Mouse (Mus musculus): ENCODE results near the gene Ahsa1.
"Not testable (repeated sequence)": the region's sequence is repeated elsewhere in the genome, so short reads cannot be mapped to it uniquely, and the experiment has no call there.

Ahsa1 gene

DNA sequence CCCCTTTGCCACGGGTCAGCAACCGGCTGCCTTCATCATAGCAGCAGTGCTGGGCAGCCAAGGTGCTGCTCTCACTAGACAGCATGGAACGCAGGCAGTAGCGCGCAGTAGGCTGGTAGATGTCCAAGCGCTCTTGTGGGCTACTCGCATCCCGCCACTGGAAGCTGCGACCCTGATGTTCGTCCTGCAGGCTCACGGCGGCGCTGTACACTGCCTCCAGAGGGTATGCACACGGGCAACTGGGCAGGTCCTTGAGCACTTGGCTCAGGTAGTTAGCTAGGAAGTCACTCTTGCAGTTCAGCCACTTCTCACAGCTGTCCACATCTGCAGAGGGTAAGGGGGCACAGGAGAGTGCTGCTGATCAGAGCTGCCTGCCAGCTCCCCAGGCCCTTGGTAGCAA is 13.6 kb downstream of the Ahsa1 start:
- DNase-seq (ENCODE audit: low read depth, low spot score): no peak

DNA sequence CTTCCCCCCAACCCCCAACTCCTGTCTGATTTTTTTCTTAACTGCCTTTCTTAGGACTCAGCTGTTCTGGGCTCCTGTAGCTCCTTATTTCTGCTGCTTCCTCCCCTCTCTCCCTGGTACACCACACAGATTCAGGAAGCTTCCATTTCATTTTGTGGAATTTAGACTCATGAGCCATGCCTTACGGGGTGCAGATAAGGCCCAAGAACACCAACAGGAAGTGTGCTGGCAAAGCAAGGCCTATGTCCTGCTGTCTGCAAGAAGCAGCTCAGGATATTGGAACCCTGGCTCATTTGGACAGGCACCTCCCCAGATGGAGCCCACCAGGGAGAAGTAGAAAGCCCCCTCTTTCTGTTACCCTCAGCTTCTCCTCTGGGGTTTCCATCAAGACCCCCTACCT is 15.5 kb downstream of the Ahsa1 start:
- no peak for DNase-seq (ENCODE audit: low read depth, low spot score)

DNA sequence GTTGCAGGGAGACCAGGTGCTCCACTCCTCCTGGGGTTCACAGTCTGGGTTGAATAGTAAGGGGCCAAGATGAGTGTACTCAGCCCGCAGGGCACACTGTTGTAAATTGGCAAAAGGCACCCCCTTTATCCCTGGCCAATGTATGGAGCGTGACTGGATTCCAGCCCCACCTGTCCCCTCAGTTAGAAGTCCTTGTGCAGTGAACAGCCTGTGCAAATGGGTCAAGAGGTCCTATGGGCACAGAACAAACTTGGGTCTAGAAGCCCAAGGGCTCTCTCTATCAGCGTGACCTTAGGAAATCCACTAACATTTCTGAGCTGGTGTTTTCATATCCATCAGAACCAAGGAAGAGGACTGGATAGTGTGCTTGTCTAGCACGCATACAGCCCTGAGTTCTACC is 16.5 kb downstream of the Ahsa1 start:
- no peak for DNase-seq (ENCODE audit: low read depth, low spot score)

DNA sequence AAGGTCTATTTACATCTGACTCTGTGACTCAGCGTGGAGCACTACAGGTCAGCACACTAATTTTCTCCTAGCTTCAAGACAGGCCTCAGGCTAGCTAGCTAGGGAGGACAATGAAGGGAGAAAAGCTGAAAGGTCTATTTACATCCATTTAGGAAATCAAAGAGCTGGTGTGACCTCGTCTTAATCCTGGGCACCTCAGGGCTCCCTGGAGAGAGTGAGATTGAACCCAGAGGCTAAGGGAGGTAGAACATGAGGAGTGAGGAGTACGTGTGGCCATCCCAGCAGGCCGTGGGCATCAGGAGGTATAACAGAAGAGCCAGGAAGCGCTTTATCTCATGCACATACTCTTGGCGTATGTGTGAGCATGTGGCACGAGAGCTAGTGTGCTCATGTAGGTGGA is 17.4 kb downstream of the Ahsa1 start:
- no peak for DNase-seq (ENCODE audit: low read depth, low spot score)

DNA sequence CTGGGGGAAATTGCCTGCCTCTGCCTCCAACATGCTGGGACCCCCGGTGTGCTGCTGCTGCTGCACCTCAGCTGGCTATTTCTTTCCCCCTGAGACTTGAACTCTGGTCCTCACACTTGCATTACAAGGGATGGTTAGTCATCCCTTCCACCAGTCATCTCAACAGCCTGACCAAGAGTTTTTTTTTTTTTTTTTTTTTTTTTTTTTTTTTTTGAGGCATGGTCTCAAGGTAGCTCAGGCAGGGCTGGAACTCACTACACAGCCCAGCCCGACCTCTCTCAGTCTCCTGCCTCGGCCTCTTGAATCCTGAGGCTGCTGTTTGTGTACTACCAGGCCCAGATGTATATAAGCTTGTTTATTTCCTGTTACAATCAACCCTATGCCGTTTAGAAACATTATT is 18.0 kb downstream of the Ahsa1 start:
- no peak for DNase-seq (ENCODE audit: low read depth, low spot score)

DNA sequence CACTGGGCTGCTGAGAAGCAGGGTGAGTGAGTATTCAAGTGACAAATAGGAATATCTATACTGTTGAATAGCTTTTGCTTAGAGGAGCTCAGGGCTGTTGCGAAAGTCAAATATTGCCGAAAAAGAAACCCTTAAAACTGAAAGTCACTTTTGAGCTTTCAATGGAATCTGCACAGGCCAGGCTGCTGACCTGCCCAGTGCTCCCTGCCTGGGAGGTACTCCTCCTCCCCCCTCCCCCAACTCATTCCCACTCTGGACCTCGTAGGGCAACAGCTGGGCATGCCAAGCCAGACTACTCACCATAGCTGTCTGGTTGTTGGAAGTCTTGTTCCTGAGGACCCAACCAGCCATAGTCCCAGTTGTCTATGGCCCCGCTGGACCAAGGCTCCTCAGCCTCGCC is 18.4 kb downstream of the Ahsa1 start:
- no peak for DNase-seq (ENCODE audit: low read depth, low spot score)

DNA sequence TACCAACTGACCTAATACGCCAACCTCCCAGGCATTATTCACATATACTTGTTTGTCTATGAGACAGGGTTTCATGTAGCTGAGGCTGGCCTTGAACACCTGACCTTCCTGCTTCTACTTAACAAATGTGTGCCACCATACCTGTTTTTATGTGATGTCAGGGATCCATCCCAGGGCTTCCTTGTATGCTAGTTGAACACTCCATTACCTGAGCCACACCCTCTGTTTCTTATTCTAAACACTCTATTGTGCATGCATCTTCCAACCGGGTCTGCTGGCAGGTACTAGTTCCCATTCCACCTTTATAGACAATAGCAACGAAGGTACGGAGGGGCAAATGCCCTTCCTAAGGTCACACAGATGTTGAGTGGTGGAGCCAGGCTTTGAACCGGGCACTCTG is 22.8 kb downstream of the Ahsa1 start:
- no peak for DNase-seq (ENCODE audit: low read depth, low spot score)

DNA sequence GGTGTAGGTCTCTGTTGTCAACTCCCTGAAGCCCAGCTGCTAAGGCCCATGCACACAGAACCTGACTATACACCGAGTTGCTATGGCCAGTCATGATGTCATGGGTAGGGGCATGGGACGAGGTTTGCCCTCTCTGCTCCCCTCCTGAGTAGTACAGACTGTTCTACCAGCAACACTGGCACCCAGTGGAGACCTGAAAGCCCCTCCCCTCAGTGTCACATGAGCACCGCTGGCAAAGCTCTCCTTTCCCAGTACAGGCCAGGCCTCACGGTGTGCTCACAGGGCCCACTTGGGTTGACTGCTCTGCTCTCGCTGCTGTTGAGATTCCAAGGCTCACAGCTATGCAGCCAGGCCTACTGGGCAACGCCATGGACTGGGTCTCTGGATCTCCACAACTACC is 27.7 kb downstream of the Ahsa1 start:
- DNase-seq (ENCODE audit: low read depth, low spot score): no peak

DNA sequence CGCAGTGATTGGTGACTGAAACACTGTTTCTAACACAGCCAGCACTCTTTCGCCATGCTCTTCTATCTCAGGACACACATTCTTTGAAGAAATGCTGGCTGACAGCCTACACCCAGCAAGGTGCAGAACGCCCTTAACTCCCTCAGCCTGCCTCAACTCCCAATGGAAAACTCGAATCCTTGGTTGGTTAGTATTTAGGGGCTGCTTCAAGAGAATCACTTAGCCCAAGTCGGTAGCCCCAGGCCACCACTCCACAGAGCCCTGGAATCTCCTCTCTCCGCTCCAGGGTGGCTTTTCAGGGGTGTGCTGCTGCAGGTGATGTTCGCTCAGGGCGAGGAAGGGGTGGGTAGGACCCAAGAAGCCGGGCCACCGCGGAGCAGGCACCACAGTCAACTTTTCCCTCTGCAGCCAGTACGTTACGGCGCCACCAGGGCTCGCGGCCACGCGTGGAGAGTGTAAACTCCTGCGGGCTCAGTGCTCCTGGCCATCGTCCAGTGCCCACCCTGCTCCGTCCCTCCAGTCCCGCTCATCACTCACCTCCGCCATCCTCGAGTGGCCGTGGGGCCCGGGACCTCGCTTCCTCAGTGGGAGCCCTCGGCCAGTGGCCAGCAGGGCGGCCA is 32.9 kb downstream of the Ahsa1 start:
- DNase-seq (ENCODE audit: low read depth, low spot score): no peak

DNA sequence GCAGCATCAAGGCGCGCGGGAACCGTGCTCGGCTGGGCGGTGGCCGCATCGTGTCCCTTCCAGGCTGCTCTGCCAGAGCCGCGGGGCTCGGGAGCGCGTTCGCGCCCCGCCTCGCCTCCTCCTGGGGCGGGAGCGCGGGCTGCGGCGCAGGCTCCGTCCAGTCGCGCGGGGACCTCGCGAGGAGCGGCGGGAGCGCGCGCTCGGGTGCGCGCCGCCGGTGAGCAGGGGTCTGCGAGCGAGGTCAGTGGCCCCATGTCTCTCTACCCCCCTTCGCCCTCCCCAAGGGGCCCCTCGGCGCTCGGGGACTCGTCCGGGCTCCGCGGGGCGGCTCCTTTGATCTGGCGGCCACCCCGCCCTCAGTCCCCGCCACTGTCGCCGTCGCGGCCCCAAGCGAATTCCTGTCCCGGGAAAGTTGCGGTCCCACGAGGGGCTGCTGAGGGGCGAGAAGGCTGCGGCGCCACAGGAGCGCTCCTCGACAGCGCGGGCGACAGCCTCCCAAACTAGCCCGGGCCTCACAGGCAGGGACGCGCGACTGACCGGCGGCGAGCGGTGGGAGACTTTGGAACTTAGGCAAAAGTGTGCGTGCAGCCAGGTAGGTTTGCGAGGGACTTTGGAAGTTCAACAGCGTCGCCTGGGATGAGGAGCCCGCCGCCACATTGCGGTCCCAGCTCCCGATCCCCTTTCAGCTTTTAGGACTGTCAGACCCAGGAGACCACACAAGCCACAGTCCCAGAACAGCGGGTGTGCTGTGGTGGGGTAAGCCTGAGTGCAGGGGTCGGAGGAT is 33.6 kb downstream of the Ahsa1 start, which contains the start of gene Ism2:
Gene Ism2, minus strand, starts transcription at position 49 of the 784 bp plus-strand sequence.
- no peak for DNase-seq (ENCODE audit: low read depth, low spot score)

DNA sequence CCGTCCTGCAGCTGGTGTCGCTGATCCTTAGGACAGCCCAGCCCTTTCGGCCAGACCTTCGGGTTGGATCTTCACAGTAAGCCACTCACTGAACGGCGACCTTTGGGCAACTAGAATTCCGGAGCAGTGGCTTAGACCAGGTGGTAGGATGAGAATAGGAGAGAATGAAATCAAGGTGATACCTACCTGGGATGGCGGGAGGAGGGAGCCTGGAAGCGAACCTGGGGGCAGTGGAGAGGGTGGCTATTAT is 34.1 kb downstream of the Ahsa1 start:
- DNase-seq (ENCODE audit: low read depth, low spot score): no peak

DNA sequence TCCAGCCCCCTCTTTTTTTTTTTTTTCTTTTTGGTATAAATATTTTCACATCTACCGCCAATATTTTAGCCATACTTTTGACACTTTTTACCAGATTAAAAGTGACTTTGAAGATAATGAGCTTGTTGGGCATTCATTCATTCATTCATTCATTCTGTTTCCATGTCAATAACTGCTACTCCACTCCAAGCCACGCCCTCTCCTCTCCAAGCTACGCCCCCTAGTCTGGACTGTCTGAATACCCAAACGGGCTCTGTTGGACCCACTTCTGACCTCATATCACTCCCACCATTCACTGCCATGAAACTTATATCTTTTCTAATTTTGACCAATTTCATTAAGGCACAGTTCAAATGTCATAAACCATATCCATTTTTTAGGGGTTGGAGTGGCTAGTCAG is 34.9 kb downstream of the Ahsa1 start:
- no peak for DNase-seq (ENCODE audit: low read depth, low spot score)

DNA sequence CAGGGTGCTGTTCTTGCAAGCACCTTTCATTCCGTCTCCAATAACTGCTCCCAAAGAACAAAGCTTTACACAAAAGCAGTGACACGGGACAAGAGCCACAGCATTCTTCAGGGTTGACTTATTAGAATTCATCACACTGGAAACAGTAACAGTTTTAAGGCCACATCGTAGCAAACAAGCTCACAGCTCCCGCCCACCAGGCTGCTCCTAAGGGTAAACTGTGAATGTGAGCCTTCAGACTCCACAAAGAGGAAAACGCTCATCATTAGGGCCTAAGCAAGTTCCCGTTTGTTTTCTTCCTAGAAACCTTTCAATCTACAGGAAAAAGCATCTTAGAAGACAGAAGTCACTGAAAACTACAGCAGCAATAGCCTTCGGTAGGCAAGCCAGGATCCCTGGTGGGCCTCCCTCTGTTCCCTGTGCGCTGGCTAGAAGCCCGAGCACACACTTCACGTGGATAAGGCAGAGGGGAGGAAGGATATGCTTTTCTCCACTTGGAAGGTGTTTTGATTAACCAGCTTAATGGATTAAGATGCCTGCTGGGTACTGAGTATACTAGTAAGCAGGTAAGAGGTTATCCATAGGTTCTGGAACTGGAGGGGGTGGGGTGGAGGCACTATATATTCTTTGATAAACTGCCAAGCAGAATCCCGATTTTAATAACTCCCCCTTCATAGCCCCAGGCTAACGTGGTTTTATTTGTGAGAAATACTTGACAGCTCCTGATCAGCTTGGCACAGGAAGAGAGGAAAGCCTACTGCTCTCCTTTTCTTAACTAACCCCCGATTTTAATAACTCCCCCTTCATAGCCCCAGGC is 39.7 kb downstream of the Ahsa1 start:
- DNase-seq (ENCODE audit: low read depth, low spot score): no peak

DNA sequence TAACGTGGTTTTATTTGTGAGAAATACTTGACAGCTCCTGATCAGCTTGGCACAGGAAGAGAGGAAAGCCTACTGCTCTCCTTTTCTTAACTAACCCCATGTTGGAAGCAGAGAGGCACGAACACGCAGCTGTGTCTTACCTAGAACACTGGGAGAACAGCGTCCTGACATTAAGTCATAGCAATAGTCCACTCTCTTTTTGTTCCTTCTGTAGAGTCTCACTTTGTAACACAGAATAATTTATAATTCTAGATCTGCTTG is 40.2 kb downstream of the Ahsa1 start:
- DNase-seq (ENCODE audit: low read depth, low spot score): not testable (repeated sequence)

DNA sequence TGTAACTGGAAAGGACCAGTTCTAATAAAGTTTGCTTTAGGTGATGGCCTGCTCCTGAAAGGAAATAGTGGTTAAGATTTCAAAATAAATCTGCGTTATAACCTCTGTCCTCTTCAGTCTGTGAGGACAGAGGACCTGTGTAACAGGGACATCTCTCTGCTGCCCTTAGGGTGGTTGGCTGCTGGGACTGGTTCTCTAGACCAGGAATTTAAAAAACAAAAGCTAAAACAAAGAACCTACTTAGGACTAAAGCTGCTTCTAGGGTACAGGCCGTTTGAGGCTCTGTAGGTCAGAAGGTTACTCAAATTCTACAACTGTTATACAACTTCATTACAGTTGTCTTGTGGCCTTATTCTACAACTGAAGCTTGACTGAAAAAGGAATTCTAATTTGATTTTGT is 46.8 kb downstream of the Ahsa1 start:
- no peak for DNase-seq (ENCODE audit: low read depth, low spot score)

DNA sequence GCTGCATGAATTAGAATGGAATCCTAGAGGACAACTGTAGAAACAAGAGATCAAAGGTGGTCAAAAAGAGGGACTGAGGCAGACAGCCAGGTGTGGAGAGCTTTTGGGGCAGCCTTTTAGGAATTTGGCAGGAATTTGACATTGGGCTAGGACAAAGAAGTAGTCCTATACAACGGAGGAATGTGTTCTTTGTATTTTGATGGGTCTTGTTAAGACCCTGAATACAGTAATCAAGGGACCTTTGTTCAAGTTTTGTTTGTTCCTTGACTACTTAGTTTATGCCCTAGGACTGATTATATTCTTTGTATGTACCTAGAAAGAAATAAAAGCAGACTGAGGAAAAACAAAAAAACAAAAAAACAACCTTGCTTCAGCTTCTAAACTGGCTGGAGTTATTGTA is 51.7 kb downstream of the Ahsa1 start:
- DNase-seq (ENCODE audit: low read depth, low spot score): no peak

DNA sequence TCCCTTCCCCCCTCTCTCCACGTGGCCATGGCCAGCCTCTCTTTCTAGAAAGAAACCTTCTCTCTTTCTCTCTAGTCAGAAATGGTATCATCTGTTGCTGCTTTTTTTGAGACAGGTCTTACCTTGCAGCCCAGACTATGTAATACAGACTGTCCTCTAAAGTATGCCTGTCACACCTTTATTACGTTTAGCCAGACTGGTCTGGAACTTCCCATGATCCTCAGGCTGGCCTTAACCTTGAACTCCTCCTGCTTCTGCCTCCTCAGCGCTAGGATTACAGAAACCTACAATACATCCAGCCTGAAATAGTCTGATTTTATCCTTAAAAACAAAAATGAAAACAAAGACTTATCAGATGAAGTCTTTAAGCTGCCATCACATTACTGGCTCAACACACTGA is 53.0 kb downstream of the Ahsa1 start:
- no peak for DNase-seq (ENCODE audit: low read depth, low spot score)

Measured in embryo, embryonic 11.5 days (tissue).